Mouse (Mus musculus) heart, adult 2 months (tissue): ENCODE measurements at regions not wholly inside any gene's neighbourhood (a gene's known extent, or its start where the extent isn't known, plus 50 kb on each side); places are given as distances from the start of the nearest gene placed in this dataset.

Experiments
- EP300 ChIP-seq: fragments of 200-500 bp; IDR thresholded peaks from 2 replicates; pipeline ENCODE4 v1.6.1; 2011; ENCODE audit warnings: low read depth, low read length, control low read depth; ENCODE audit not compliant: insufficient read depth
- POLR2A ChIP-seq: fragments of 200-500 bp; IDR thresholded peaks from 2 replicates; pipeline ENCODE4 v1.6.1; 2011; ENCODE audit warnings: mild to moderate bottlenecking, low read depth, low read length, control low read depth; ENCODE audit not compliant: insufficient read depth

DNA sequence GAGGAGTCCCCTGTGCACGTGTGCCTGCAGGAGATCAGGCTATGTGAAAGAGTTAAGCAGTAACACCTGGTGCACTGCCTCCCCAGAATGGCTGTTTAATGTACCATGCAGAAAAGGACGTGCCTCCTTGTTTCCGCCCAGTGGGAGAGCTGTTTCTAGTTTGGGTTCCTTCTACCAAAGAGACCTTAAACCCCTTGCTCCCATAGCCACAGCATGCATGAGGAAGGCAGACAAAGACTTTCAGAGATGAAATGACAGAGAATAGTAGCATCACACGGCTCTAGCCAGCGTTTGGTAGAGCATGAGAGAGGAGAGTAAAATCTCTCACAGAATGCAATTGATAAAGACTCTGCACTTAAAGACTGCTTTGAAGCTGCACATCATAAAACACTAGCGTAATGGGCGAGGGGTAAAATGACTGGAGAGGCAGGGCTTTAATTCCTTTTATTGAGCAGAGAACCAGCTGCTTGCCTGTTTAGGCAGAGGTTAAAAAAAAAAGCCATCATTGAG, 74.3 kb upstream of the Gbe1 start:
- TF ChIP-seq EP300 (no peak), POLR2A (no peak)
